Mouse (Mus musculus) macrophage (primary cell): ENCODE results near the gene Klb. TPM values are rescaled to one million over a fixed set of nuclear protein-coding genes. Genes with fewer than 3 reads are reported as not detected.
"Not testable (repeated sequence)": the region's sequence is repeated elsewhere in the genome, so short reads cannot be mapped to it uniquely, and the experiment has no call there.

Experiments
- H3K27ac ChIP-seq: fragments of 350-480 bp; formaldehyde crosslinking; 2 replicates; pipeline ENCODE4 v1.9.0; 2021
- H3K36me3 ChIP-seq: fragments of 350-480 bp; formaldehyde crosslinking; 2 replicates; pipeline ENCODE4 v1.9.0; 2021; ENCODE audit errors: inconsistent target
- H3K4me3 ChIP-seq: fragments of 350-480 bp; formaldehyde crosslinking; 2 replicates; pipeline ENCODE4 v1.9.0; 2021; ENCODE audit errors: inconsistent target
- H3K79me2 ChIP-seq: fragments of 350-480 bp; formaldehyde crosslinking; 2 replicates; pipeline ENCODE4 v1.9.0; 2021; ENCODE audit errors: inconsistent target
- WGBS: methylation state at CpG from one replicate; pipeline ENCODE4 v1.1.7; 2026; ENCODE audit warnings: inconsistent platforms; ENCODE audit not compliant: missing documents; 5-methylcytosine and 5-hydroxymethylcytosine counted together
- polyA plus RNA-seq: library from polyadenylated mRNA; stranded (reverse); fragments of 250-400 nt; gene quantifications from 3 replicates; pipeline ENCODE4 v1.2.4, GENCODE M21; 2018; ENCODE audit warnings: inconsistent platforms
- total RNA-seq, 78 experiments: library from RNA; depleted of rRNA; stranded (reverse); fragments of 250-400 nt; gene quantifications; 1 replicate in 9 of 78; 2 replicates in 24 of 78; 3 replicates in 43 of 78; 4 replicates in 2 of 78; pipeline ENCODE4 v1.2.4; 2018; ENCODE audit warnings: inconsistent platforms in 56 of 78

Klb gene
- total RNA-seq (2018; cell fraction: chromatin; rRNA removed), result not detected
- not detected for total RNA-seq (2018; cell fraction: cytosol; rRNA removed)
- total RNA-seq (2018; cell fraction: nucleus; rRNA removed), result not detected
- polyA plus RNA-seq, result not detected in 3 replicates

- Histone ChIP-seq H3K27ac (no peak within 1 kb of the TSS), H3K4me3 (no peak within 1 kb of the TSS), H3K79me2 (no peaks in the 10 kb centered on the region), H3K36me3 (no peaks in the 10 kb centered on the region)
- 90% methylated on average over 13 of the region's 15 CpGs for WGBS
Observed at GRCm38 (mm10) chr5:65348168-65348567, at the start of gene Klb. Klb (plus strand) TSS chr5:65348314.

DNA sequence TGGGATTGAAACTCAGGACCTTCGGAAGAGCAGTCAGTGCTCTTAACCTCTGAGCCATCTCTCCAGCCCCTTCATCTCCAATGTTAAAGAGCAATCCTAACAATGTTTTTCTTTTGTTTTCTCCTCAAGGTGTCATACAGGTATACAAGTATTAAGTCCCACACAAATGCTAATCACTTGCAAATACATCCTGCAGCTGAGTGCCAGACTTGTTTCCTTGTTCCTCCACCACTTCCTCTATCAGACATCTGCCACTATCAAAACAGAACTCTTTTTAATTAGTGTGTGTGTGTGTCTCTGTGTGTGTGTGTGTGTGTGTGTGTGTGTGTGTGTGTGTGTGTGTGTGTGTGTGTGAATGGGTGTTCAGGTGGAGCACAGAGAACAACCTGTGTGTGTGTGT, 48.5 kb upstream of the Klb start:
- H3K79me2 ChIP-seq, H3K27ac ChIP-seq, H3K4me3 ChIP-seq: not testable (repeated sequence)
- WGBS, result 92% methylated on average over 1 of the region's 1 CpGs
- peaks cover 40% of the 10 kb centered on the region for H3K36me3 ChIP-seq

- Histone ChIP-seq H3K27ac (no peak overlapping the region), H3K79me2 (no peaks in the 10 kb centered on the region), H3K36me3 (peaks cover 40% of the 10 kb centered on the region), H3K4me3 (no peak overlapping the region)
- WGBS, result 91% methylated on average over 9 of the region's 9 CpGs
Observed at GRCm38 (mm10) chr5:65300121-65300520, 48.0 kb upstream of the Klb start.

DNA sequence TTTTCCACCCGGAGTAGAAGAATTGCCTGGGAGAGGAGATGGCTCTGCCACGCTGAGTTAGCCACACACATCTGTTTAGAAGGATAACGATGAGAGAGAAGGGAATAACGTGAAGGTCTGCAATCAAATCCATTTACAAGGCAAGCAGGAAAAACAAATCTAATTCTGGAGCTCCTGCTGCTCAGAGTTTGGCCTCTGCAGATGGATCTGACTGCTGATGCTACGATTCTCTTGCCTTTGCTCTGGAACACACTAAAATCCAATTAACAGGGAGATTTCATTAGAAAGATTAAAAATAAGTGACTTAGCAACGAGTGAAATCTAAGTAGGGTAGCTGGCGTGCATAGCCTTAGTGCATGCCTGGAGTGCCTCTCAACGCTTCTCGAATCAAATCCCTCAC, 42.6 kb upstream of the Klb start:
- WGBS, result 89% methylated on average over 9 of the region's 9 CpGs
- H3K36me3 ChIP-seq, result peaks cover 31% of the 10 kb centered on the region

GRCm38 (mm10) chr5:65308208-65308607, 39.9 kb upstream of the Klb start:
- peaks cover 16% of the 10 kb centered on the region; the same call in 1 of the 2 replicates for H3K79me2 ChIP-seq
- no peak overlapping the region for H3K4me3 ChIP-seq
- peak overlapping the region; percentile 68 for H3K27ac ChIP-seq
- WGBS, result 96% methylated on average over 7 of the region's 7 CpGs
- H3K36me3 ChIP-seq, result peaks cover 24% of the 10 kb centered on the region

More for the DNA sequence above, 42.6 kb upstream of the Klb start:
- Histone ChIP-seq H3K79me2 (peaks cover 16% of the 10 kb centered on the region; the same call in 1 of the 2 replicates), H3K27ac (no peak overlapping the region), H3K4me3 (no peak overlapping the region)

- H3K27ac ChIP-seq, result peak overlapping the region; percentile 68
- peaks cover 28% of the 10 kb centered on the region for H3K36me3 ChIP-seq
- peaks cover 16% of the 10 kb centered on the region; the same call in 1 of the 2 replicates for H3K79me2 ChIP-seq
- no peak overlapping the region for H3K4me3 ChIP-seq
- whole genome bisulfite sequencing, result 46% methylated on average over 3 of the region's 3 CpGs
Observed at GRCm38 (mm10) chr5:65308866-65309265, 39.2 kb upstream of the Klb start.

DNA sequence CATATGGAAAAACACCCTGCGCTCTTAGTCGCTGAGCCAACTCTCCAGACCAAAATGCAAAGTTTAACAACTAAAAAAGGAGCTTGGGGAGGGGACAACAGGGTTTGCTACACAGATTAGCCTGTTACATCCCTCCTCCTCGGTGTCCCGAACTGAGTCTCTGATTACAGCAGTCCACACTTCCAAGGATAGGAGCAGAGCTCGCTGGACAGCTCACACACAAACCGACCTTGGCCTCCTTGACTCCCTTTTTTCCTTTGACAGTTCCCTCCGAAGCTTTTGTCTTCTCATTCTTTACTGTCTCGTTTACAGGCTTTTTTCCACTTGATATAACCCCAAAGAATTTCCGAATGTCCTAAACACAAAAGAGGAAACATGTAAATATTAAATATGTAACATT, 28.9 kb upstream of the Klb start:
- H3K79me2 ChIP-seq, result peaks cover 51% of the 10 kb centered on the region
- peaks cover 39% of the 10 kb centered on the region for H3K36me3 ChIP-seq
- no peak overlapping the region for H3K27ac ChIP-seq
- H3K4me3 ChIP-seq, result no peak overlapping the region
- 91% methylated on average over 9 of the region's 9 CpGs for WGBS

GRCm38 (mm10) chr5:65322165-65322564, 25.9 kb upstream of the Klb start:
- no peak overlapping the region for H3K27ac ChIP-seq
- WGBS, result 60% methylated on average over 8 of the region's 10 CpGs

DNA sequence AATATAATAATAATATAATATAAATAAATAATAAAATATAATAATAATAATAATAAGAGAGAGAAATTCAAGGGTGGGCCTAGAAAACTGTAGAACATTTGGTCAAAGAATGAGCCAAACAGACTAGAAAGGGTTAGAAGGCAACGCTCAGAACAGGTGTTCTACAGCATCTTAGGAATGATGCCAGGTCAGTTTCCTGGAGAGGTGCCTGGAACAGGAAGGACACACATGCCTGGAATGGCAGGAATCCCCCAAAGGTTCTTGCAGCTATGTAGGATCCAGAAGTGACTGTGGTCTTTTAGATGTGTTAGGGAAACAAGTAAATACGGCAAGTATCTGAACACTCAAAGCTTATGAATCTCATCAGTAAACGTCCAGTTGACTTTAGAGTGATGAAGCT, 23.8 kb upstream of the Klb start:
- Histone ChIP-seq H3K79me2 (peaks cover 93% of the 10 kb centered on the region), H3K36me3 (peaks cover 3% of the 10 kb centered on the region; the same call in 1 of the 2 replicates), H3K27ac (no peak overlapping the region), H3K4me3 (no peak overlapping the region)
- 96% methylated on average over 3 of the region's 3 CpGs for WGBS

More at GRCm38 (mm10) chr5:65322165-65322564, 25.9 kb upstream of the Klb start:
- Histone ChIP-seq H3K79me2 (peaks cover 72% of the 10 kb centered on the region), H3K4me3 (no peak overlapping the region), H3K36me3 (peaks cover 23% of the 10 kb centered on the region)

DNA sequence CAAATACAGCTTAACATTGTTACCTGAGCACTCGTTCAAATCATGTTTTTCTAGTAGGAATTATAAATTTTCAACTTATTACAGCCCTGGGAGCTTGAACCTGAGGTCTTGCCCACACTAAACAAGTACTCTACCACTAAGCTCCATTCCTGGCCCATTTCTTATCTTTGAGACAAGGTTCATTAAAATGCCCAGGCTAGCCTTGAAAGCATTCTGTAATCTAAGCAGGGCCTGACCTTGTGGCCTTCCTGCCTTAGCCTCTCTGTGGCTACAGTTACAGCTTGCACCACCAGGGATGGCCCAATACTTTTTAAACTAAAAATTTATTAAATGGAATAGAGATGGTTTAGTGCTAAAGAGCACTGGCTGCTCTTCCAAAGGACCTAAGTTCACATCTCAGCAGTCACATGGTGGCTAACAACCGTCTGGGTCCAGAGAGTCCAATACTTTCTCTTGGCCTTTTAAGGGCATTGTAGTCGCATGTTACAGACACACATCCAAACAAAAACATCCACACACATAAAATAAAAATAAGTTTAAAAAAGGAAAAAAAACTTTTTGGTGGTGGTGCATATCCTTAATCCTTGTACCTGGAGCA, 23.3 kb upstream of the Klb start:
- H3K79me2 ChIP-seq, result peaks cover 99% of the 10 kb centered on the region
- no peaks in the 10 kb centered on the region for H3K36me3 ChIP-seq
- no peak overlapping the region for H3K27ac ChIP-seq
- H3K4me3 ChIP-seq, result no peak overlapping the region
- 92% methylated on average over 3 of the region's 3 CpGs for WGBS

- H3K79me2 ChIP-seq, result peaks cover 98% of the 10 kb centered on the region
- no peaks in the 10 kb centered on the region for H3K36me3 ChIP-seq
- H3K27ac ChIP-seq, result peak overlapping the region; percentile 84
- WGBS, result 3% methylated on average over 5 of the region's 5 CpGs
- H3K4me3 ChIP-seq, result peak overlapping the region; percentile 7; the same call in 1 of the 2 replicates
Observed at GRCm38 (mm10) chr5:65326212-65326611, 21.9 kb upstream of the Klb start.

- Histone ChIP-seq H3K79me2 (peaks cover 98% of the 10 kb centered on the region), H3K36me3 (no peaks in the 10 kb centered on the region), H3K4me3 (no peak overlapping the region), H3K27ac (no peak overlapping the region)
- WGBS, result 76% methylated on average over 3 of the region's 3 CpGs
Observed at GRCm38 (mm10) chr5:65329971-65330370, 18.1 kb upstream of the Klb start.

- peaks cover 53% of the 10 kb centered on the region for H3K79me2 ChIP-seq
- H3K4me3 ChIP-seq, result peak overlapping the region; percentile 68
- H3K36me3 ChIP-seq, result no peaks in the 10 kb centered on the region
- WGBS, result 0% methylated on average over 8 of the region's 8 CpGs
- peak overlapping the region; percentile 42 for H3K27ac ChIP-seq
Observed at GRCm38 (mm10) chr5:65334788-65335187, 13.3 kb upstream of the Klb start.

- H3K4me3 ChIP-seq, result peak within 1 kb of the TSS; percentile 68
- peak within 1 kb of the TSS; percentile 42 for H3K27ac ChIP-seq
- peaks cover 48% of the 10 kb centered on the region for H3K79me2 ChIP-seq
- H3K36me3 ChIP-seq, result no peaks in the 10 kb centered on the region
- under 1% methylated on average over 65 of the region's 65 CpGs for WGBS
Observed at GRCm38 (mm10) chr5:65335298-65336074, 12.6 kb upstream of the Klb start, which contains the start of gene Rfc1. Rfc1 (minus strand) TSS chr5:65335670.

DNA sequence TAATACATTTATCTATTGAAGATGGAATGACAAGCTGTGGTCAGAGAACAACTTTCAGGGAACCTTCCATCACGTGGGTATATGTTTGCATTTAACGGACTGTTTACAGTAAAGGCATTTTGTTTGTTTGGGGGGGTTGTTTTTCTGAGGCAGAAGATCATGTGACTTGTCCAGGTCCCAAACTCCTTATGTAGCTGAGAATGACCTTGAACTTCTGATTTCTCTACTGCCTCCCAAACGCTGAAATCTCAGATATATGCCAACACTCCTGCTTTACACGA, 12.1 kb upstream of the Klb start:
- Histone ChIP-seq H3K36me3 (no peaks in the 10 kb centered on the region), H3K79me2 (peaks cover 42% of the 10 kb centered on the region), H3K4me3 (peak overlapping the region; percentile 68), H3K27ac (no peak overlapping the region)
- 24% methylated on average over 4 of the region's 4 CpGs for WGBS
